In genomic region chr10:42086691-42087090, GRCm38 (mm10) we compare ENCODE assay signal across 21 mouse cellular contexts.
"Had no signal": no experiment of that assay in that cellular context is flagged by ENCODE, and none has a peak within 500 bp of the region (broad histone marks: within the 10 kb centered on the region; RNA-seq: fewer than 3 reads in every experiment).

No protein-coding gene starts in this region.

- H3K36me3 ChIP-seq: limb, embryonic 10.5 days; limb, embryonic 13.5 days; liver, embryonic 12.5 days; liver, embryonic 15.5 days; lung, embryonic 15.5 days had no signal

- H3K9me3 ChIP-seq: limb, embryonic 10.5 days; liver, embryonic 15.5 days; lung, embryonic 15.5 days had no signal

- DNase-seq: kidney, adult 2 months; kidney, postnatal 25 days; layer of hippocampus, adult 9-11 months; liver; lung, adult 18-20 months; lung, postnatal 14 days; midbrain, embryonic 14.5 days; right cerebral cortex, postnatal 14 days; right cerebral cortex, postnatal 4 days; thymus, adult 18-20 months; thymus, postnatal 36 days had no signal

- H3K27me3 ChIP-seq: limb, embryonic 13.5 days; liver, embryonic 12.5 days; liver, embryonic 15.5 days; lung, embryonic 15.5 days had no signal

- ATAC-seq: liver, embryonic 12.5 days had no signal

- H3K27ac ChIP-seq: kidney, postnatal 0 days; layer of hippocampus, adult 2 months; limb, embryonic 10.5 days; limb, embryonic 13.5 days; liver, embryonic 12.5 days; liver, embryonic 15.5 days; macrophage; stomach, postnatal 0 days had no signal

- H3K4me3 ChIP-seq: layer of hippocampus, adult 2 months; limb, embryonic 10.5 days; limb, embryonic 13.5 days; liver, embryonic 12.5 days; liver, embryonic 15.5 days; lung, embryonic 15.5 days had no signal

- H3K9ac ChIP-seq: limb, embryonic 13.5 days; liver, embryonic 12.5 days; liver, embryonic 15.5 days; lung, embryonic 15.5 days had no signal

- H3K4me2 ChIP-seq: limb, embryonic 13.5 days; liver, embryonic 12.5 days; liver, embryonic 15.5 days; lung, embryonic 15.5 days; midbrain, embryonic 11.5 days had no signal
